In the genomic region with DNA sequence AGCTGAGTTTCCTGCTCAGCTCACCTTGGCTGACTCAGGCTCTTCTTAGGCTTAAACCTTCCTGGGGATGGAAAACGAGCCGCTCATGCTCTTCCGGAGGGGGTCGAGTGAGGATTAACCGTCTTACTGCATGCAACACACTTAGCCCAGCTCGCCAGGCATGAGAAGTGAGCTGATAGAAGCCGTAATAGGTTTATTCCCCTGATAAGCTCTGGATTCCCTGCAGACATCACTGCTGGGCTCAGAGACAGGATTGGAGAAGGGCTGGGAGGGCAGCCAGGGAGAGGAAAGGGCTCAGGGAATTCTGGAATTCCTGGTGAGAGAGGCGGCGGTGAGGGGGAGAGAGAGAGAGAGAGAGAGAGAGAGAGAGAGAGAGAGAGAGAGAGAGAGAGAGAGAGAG, we compare ENCODE assay signal across 15 mouse cellular contexts.
DNase-seq lines count a peak whose midpoint lies in the region; ATAC-seq lines count a peak whose summit lies in the region.
"Had no signal": no experiment of that assay in that cellular context is flagged by ENCODE, and none has a peak within 500 bp of the region (broad histone marks: within the 10 kb centered on the region; RNA-seq: fewer than 3 reads in every experiment).

No protein-coding gene starts in this region.

- peaks cover 9% of the 10 kb centered on the region for H3K36me3 ChIP-seq in midbrain, embryonic 10.5 days
- no peaks in the 10 kb centered on the region for H3K36me3 ChIP-seq in midbrain, embryonic 11.5 days (ENCODE audit: control insufficient read depth, insufficient read depth, low read length)
- H3K36me3 ChIP-seq in midbrain, embryonic 12.5 days = 0 out of 2 replicates have a peak, but pooled peaks cover 3% of the 10 kb centered on the region
- peaks cover 9% of the 10 kb centered on the region; the same call in 1 of the 2 replicates for H3K36me3 ChIP-seq in kidney, embryonic 15.5 days

- 52% methylated on average over 9 of the region's 9 CpGs for WGBS in midbrain, embryonic 10.5 days
- 43% methylated on average over 9 of the region's 9 CpGs for WGBS in midbrain, embryonic 11.5 days
- 32% methylated on average over 9 of the region's 9 CpGs for WGBS in midbrain, embryonic 12.5 days
- WGBS in kidney, embryonic 15.5 days = 72% methylated on average over 9 of the region's 9 CpGs

- H3K9ac ChIP-seq in midbrain, embryonic 11.5 days (ENCODE audit: low read length) = no peak overlapping the region
- 0 out of 2 replicates have a peak overlapping the region, but pooled peaks have one; percentile 11 for H3K9ac ChIP-seq in midbrain, embryonic 12.5 days (replicated peaks)
- H3K9ac ChIP-seq in kidney, embryonic 15.5 days = no peak overlapping the region
- H3K9ac ChIP-seq: liver, embryonic 14.5 days had no signal

- no peak for DNase-seq in frontal cortex, postnatal 36 days (ENCODE audit: low spot score in 2 of 2)
- DNase-seq in midbrain, embryonic 10.5 days (ENCODE audit: low spot score) = no peak
- no peak for DNase-seq in midbrain, embryonic 11.5 days (ENCODE audit: low spot score, missing footprints)
- no peak for DNase-seq in ovary, postnatal 14 days (ENCODE audit: low spot score)
- DNase-seq: B cell, adult 2 months; cerebellum, postnatal 25 days; gastrocnemius, postnatal 10 days; kidney, adult 11 months had no signal

- no peak overlapping the region for H3K4me2 ChIP-seq in midbrain, embryonic 11.5 days
- H3K4me2 ChIP-seq in midbrain, embryonic 12.5 days (replicated peaks) = no peak overlapping the region
- H3K4me2 ChIP-seq in kidney, embryonic 15.5 days = no peak overlapping the region

- no peaks in the 10 kb centered on the region for H3K9me3 ChIP-seq in midbrain, embryonic 10.5 days (replicated peaks)
- H3K9me3 ChIP-seq in midbrain, embryonic 11.5 days (ENCODE audit: control insufficient read depth, low read length) = no peaks in the 10 kb centered on the region
- H3K9me3 ChIP-seq in midbrain, embryonic 12.5 days = no peaks in the 10 kb centered on the region
- no peaks in the 10 kb centered on the region for H3K9me3 ChIP-seq in kidney, embryonic 15.5 days (replicated peaks)
- H3K9me3 ChIP-seq: G1E had no signal

- 0 out of 2 replicates have a peak overlapping the region, but pooled peaks have one; percentile 42 for H3K27ac ChIP-seq in midbrain, embryonic 10.5 days (replicated peaks)
- no peak overlapping the region for H3K27ac ChIP-seq in midbrain, embryonic 11.5 days (ENCODE audit: low read depth, low read length)
- H3K27ac ChIP-seq in midbrain, embryonic 12.5 days (replicated peaks) = 0 out of 2 replicates have a peak overlapping the region, but pooled peaks have one; percentile 10
- no peak overlapping the region for H3K27ac ChIP-seq in kidney, embryonic 15.5 days
- H3K27ac ChIP-seq: liver, embryonic 14.5 days; macrophage had no signal

- H3K4me3 ChIP-seq in midbrain, embryonic 10.5 days = no peak overlapping the region
- H3K4me3 ChIP-seq in midbrain, embryonic 11.5 days (ENCODE audit: low read depth, low read length) = no peak overlapping the region
- no peak overlapping the region for H3K4me3 ChIP-seq in midbrain, embryonic 12.5 days
- no peak overlapping the region for H3K4me3 ChIP-seq in kidney, embryonic 15.5 days (replicated peaks)

- no peaks in the 10 kb centered on the region for H3K27me3 ChIP-seq in midbrain, embryonic 10.5 days (ENCODE audit: low read depth, poor library complexity, severe bottlenecking)
- no peaks in the 10 kb centered on the region for H3K27me3 ChIP-seq in midbrain, embryonic 11.5 days (ENCODE audit: control insufficient read depth, insufficient read depth, low read length)
- H3K27me3 ChIP-seq in midbrain, embryonic 12.5 days = no peaks in the 10 kb centered on the region
- H3K27me3 ChIP-seq in kidney, embryonic 15.5 days = no peaks in the 10 kb centered on the region

- peaks cover 15% of the 10 kb centered on the region for H3K4me1 ChIP-seq in midbrain, embryonic 10.5 days
- H3K4me1 ChIP-seq in midbrain, embryonic 11.5 days (ENCODE audit: control insufficient read depth, insufficient read depth, low read length) = no peaks in the 10 kb centered on the region; the same call in 1 of the 2 replicates
- peaks cover 13% of the 10 kb centered on the region for H3K4me1 ChIP-seq in midbrain, embryonic 12.5 days
- H3K4me1 ChIP-seq in kidney, embryonic 15.5 days = no peaks in the 10 kb centered on the region

- peak; percentile 17; the same call in 1 of the 2 replicates for ATAC-seq in frontal cortex, adult (ENCODE audit: low TSS enrichment)
- ATAC-seq in midbrain, embryonic 11.5 days (ENCODE audit: low FRiP score) = no peak
- ATAC-seq in midbrain, embryonic 12.5 days (ENCODE audit: low FRiP score, low read depth) = 0 out of 2 replicates have a peak, but pooled peaks have one; percentile 24
- ATAC-seq in erythroid progenitor cell, adult 5-6 weeks (replicated peaks; ENCODE audit: low FRiP score, poor library complexity, severe bottlenecking) = no peak
- ATAC-seq in kidney, embryonic 15.5 days (replicated peaks; ENCODE audit: low FRiP score) = no peak

Comparison
In these comparisons a context has a peak if more than half of its experiments do, and no peak if none do; other contexts are left out.
1. ATAC-seq: peak in frontal cortex, adult (single experiment) and midbrain, embryonic 12.5 days (single experiment); none in midbrain, embryonic 11.5 days (single experiment), erythroid progenitor cell, adult 5-6 weeks (single experiment) and kidney, embryonic 15.5 days (single experiment).
2. H3K27ac ChIP-seq: peak in midbrain, embryonic 10.5 days (single experiment) and midbrain, embryonic 12.5 days (single experiment); none in midbrain, embryonic 11.5 days (single experiment) and kidney, embryonic 15.5 days (single experiment).